Mouse (Mus musculus) left cerebral cortex, adult 8-10 months (tissue): ENCODE data around the gene Mif4gd. TPM values are rescaled to one million over a fixed set of nuclear protein-coding genes. Genes with fewer than 3 reads are reported as not detected.
"Not testable (repeated sequence)": the region's sequence is repeated elsewhere in the genome, so short reads cannot be mapped to it uniquely, and the experiment has no call there.

Experiments
- DNase-seq, 2 experiments: peaks; one replicate each; pipeline ENCODE4 v3.0.0; 2022; ENCODE audit warnings: low spot score in 2 of 2
- total RNA-seq, 4 experiments: library from RNA; stranded (reverse); gene quantifications; 2 replicates each; pipeline ENCODE4 v1.2.4; 2022

Gene Mif4gd
- 10 to 100 TPM; 13.9 to 22.0 (median 17.6) TPM for total RNA-seq

- DNase-seq, result peak; percentile 60 to 71
These were observed at the start of gene Mif4gd for GRCm38 (mm10) chr11:115612410-115613137. TSS of gene Mif4gd (minus strand) at chr11:115612969.

GRCm38 (mm10) chr11:115660376-115660775 is 47.6 kb upstream of the Mif4gd start:
- DNase-seq, result peak in 1 of 2 experiments; percentile 83

DNA sequence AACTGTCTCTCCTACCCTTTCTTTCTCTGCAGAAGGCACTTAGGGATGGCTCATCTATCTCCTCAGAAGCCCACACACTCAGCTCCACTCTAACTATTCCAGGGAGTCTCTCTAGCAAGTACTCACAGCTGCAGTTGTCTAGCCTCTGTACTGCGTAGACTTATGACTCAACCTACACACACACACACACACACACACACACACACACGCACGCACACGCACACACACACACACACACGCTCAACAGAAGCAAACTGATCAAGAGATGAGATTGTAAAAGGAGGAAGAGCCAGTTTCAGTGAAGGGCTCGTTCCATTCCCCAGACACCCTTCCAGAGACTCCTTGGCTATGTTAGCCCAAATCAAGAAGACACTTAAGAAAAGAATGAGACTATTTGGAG is 45.8 kb upstream of the Mif4gd start:
- DNase-seq, result peak; percentile 26 to 41

GRCm38 (mm10) chr11:115654128-115654527 is 41.4 kb upstream of the Mif4gd start:
- DNase-seq, result no peak

DNA sequence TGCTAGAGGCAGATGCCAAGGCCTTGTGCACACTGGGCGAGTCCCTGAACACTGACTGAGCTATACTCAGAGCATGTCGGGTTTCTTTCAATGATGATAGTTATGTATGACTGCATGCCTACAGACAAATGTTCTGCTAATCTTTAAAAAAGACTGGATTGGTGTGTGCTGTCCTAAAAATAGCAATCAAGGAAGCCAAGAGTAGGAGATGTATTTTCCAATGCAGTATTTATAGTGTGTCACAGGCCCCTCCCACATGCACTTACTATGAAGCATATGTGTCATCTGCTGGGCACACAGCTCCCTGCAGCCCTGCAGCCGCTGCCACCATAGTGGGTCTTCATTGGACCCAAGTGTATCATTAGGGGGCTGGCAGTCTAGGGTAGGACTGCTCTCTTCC is 40.4 kb upstream of the Mif4gd start:
- DNase-seq, result peak in 1 of 2 experiments; percentile 47

DNA sequence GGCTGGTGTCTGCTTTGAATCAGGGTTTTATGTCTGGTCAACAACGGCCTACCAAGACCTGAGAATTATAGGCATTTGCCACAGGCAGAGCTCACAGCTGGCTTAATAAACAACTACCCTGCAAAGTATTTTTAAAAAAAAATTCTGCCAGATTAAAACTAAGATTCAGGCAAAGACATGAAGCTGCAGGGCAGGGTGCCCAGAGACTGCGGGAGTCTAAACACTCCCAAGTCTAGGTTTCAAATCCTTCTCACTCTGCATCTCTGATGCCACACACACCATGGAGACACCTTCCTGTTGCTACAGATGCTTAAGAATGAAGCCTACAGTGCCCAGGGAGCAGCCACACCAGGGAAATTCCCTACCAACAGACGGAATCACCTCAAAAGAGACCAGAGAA is 38.9 kb upstream of the Mif4gd start:
- DNase-seq, result no peak

- DNase-seq, result peak in 1 of 2 experiments; percentile 54
These were observed 36.9 kb upstream of the Mif4gd start for GRCm38 (mm10) chr11:115649706-115650105.

DNA sequence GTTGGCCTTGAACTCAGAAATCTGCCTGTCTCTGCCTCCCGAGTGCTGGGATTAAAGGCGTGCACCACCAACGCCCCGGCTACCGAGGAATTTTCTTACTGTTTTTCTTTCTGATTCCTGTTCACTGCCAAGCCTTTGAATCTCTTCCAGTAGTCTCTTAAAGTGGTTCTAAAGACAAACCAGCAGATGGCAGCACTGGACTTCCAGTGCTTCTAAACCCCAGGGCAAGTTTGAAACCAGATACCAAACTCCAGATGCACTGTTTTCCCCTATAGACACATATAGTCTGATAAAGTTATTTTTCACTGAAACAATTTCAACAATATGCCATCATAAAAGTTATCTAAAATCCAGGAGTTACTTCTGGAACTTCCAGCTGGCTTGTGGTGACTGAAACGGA is 34.7 kb upstream of the Mif4gd start:
- peak in 1 of 2 experiments; percentile 43 for DNase-seq

DNA sequence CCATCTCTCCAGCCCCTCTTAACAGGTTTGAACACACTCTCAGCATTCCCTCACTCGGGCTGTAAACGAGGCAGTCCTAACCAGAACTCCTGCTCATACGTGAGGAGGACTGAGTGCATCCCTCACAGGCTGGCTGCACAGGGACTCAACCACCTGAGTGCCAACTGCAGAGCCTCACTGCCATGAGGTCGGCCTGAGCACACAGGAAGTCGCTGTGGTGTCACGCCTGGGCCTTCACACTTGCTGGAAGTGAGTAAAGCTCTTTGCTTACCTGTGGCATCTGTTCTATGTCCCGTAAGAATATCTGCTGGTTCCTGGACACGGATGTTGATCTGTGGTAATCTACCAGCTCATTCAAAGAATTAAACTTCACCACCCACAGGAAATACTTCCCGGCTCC is 33.7 kb upstream of the Mif4gd start:
- no peak for DNase-seq

- not testable (repeated sequence) for DNase-seq
These were observed 32.7 kb upstream of the Mif4gd start for GRCm38 (mm10) chr11:115645498-115645897.

DNA sequence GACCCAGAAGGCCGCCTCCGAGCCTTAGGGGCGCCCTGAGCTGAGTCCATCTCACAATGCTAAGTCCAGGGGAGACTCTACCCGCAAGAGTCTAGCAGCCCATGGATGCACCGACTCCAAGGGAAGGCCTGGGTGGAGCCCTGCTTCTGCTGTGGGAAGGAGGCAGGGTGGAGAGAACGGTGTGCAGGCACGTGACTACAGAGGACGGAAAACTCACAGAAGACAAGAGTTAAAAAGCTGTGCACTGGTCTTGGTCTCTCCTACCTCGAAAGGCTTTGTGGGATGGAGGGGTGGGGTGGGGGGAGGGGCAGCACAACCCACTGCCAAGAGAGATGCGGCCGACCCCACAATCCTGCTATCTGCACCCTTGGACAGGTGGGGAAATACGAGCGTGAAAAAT is 31.5 kb upstream of the Mif4gd start:
- no peak for DNase-seq

GRCm38 (mm10) chr11:115643265-115643664 is 30.5 kb upstream of the Mif4gd start:
- DNase-seq, result no peak

DNA sequence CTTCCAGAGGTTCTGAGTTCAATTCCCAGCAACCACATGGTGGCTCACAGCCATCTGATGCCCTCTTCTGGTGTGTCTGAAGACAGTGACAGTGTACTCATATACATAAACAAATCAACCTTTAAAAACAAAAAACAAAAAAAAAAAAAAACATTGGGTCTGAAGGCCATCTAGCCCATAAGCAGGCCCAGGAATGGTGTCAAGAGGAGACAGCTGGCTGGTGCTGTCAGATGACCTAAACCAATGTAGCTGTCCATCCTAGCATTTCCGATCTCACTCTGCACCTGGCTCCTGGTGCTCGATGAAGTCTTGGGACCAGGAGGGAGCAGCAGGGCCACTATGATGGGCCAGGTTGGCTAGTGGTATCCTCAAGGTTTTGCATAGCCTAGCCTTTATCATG is 29.9 kb upstream of the Mif4gd start:
- no peak for DNase-seq

GRCm38 (mm10) chr11:115641664-115642036 is 28.9 kb upstream of the Mif4gd start:
- no peak for DNase-seq

DNA sequence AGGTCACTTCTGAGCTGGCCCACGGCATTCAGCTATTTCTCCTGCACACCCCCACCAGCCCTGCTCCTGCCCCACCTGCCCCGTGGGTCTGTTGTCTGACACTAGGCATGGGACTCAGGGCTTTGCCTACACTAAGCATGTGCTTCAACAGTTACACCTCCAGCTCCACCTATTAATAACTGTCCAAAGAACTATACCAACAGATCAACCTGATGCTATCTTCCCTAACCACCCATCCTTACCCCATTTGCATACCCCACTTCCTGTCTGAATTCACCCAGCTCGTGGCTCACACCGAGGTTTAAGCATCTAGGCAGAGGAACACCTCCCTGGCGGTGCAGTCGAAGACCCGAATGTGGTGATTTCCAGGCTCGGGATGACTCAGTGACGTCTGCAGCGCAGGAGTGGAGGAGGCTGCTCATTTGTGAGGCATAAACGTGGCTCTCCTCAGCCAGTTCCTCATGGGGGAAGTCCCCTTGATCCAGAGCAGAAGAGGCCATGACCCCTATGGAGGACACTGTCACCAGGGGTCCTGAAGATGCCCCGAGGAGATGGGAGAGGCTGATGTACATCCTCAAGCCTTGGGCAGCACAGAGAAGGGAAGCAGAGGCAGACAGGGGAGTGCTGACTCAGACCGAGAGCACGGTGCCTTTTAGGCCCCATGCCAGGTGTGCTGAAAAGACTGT is 28.4 kb upstream of the Mif4gd start:
- DNase-seq, result peak in 1 of 2 experiments; percentile 30

GRCm38 (mm10) chr11:115640311-115640828 is 27.6 kb upstream of the Mif4gd start:
- no peak for DNase-seq

DNA sequence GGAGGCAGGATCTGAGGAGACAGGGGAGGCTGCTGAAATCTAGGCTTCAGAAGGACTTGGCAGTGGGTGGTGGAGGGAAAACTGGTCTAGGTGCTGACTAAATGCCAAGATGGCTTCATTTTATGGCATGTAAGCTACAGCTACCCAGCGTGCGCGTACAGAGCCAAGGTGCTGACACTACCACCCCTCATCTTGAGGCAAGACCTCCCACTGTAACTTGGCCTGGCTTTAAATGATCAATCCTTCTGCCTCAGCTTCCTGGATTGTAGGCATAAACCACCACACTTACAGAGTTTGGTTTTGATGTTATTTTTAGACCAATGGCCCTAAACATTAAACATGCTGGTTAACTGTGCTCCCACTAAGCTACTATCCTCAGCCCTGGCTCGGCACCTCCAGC is 26.8 kb upstream of the Mif4gd start:
- DNase-seq, result no peak

DNA sequence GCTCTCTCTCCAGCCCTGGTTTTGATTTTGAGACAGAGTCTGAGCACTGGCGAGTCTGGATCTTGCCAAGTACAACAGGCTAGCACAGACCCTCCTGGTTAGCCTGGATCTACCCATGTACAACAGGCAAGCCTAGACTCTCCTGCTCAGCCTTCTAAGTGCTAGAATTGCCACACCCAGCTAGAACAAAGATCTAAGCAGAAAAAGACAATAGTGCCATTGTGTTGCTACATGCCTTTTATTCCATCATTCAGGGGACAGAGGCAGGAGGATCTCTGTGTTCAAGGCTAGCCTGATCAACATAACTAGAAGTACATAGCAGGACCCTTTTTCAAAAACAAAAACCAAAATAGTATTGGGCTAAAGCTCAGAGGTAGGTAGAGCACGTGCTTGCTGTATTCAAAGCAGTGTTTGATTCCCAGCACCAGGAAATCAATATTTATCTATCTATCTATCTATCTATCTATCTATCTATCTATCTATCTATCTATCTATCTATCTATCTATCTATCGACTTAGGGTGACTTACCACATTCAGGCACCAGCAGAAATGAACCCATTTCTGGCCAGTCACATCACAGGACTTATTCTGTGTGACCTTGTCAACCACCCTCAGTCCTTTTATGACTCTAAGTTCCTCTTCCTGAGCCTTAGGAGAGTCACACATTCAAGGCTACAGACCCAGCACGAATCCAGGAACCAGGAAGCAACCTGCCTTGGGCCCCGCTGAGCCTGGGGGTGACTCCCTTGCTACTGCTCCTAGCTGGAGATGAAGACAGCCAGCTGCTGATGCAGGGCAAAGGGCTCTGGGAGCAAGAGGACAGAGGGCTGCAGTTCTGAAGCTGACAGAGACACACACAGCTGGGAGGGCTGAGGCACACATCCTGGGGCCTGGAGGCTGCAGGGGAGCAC is 26.0 kb upstream of the Mif4gd start:
- DNase-seq, result no peak

DNA sequence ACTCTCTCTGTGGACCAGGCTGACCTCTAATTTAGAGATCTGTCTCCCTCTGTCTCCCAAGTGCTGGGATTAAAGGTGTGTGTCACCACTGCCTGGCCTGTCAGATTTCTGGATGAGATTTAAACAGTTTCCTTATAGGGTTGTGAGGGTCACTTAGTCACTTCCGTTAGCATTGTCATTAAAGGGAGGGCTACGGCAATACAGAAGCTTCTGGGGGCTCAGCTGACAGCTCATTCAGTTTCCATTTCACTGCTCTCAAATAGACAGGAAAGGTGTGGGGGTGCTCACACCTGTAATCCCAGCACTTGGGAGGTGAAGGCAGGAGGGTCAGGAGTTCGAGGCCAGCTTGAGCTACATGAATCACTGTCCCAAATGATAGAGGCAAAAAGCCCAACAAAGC is 24.2 kb upstream of the Mif4gd start:
- no peak for DNase-seq

DNA sequence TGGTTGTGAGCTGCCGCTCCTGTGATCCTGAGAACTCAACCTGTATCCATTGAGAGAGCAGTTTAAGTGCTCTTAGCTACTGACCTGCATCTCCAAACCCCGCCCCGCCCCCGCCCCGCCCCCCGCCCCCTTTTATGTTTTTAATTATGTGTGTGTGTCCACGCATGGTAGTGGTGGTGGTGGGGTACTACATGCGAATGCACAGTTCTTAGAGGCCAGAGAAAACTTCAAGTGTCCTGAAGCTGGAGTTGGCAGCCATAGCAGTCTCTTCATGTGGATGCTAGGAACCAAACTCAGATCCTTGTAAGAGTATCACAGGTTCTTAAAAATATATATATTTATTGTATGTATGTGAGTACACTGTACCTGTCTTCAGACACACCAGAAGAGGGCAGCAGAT is 22.7 kb upstream of the Mif4gd start:
- DNase-seq, result no peak

DNA sequence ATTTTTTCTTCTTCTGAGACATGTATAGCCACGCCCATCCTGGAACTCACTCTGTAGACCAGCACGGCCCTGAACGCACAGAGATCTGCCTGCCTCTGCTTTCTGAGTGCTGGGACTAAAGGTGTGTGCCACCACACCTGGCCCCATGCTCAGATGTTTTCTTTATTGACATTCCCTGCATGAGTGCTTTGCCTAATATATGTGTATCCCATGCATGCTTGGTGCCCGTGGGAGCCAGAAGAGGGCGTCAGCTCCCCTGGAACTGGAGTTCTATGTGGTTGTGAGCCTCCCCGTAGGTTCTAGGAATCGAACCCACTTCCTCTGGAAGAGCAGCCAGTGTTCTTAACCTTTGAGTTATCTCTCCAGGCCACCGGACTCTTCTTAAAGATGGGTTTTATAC is 22.3 kb upstream of the Mif4gd start:
- DNase-seq, result no peak

GRCm38 (mm10) chr11:115634109-115634508 is 21.3 kb upstream of the Mif4gd start:
- no peak for DNase-seq
